Mouse (Mus musculus) neural tube, embryonic 13.5 days (tissue): ENCODE results near the gene Tpcn1. TPM values are rescaled to one million over a fixed set of nuclear protein-coding genes. Genes with fewer than 3 reads are reported as not detected.

ENCODE experiments used
- ATAC-seq: fragments of 200-750 bp; cut with Nextera tagmentation; 2 replicates; pipeline ENCODE4 v1.8.0; 2017; ENCODE audit warnings: low read depth, mild to moderate bottlenecking, moderate TSS enrichment, moderate library complexity
- H3K27ac ChIP-seq: fragments of 300-500 bp; sonication (generic); replicated peaks from 2 replicates; pipeline ENCODE4 v1.5.1; 2015; ENCODE audit warnings: moderate library complexity, mild to moderate bottlenecking, inconsistent platforms
- H3K27me3 ChIP-seq: fragments of 300-500 bp; sonication (generic); 2 replicates; pipeline ENCODE4 v1.6.1; 2015; ENCODE audit warnings: mild to moderate bottlenecking, inconsistent platforms
- H3K36me3 ChIP-seq: fragments of 300-500 bp; sonication (generic); 2 replicates; pipeline ENCODE4 v1.6.1; 2015; ENCODE audit warnings: mild to moderate bottlenecking, inconsistent platforms
- H3K4me1 ChIP-seq: fragments of 300-500 bp; sonication (generic); replicated peaks from 2 replicates; pipeline ENCODE4 v1.6.1; 2015; ENCODE audit warnings: inconsistent platforms
- H3K4me2 ChIP-seq: fragments of 300-500 bp; sonication (generic); 2 replicates; pipeline ENCODE4 v1.6.1; 2015; ENCODE audit warnings: inconsistent platforms, mild to moderate bottlenecking, moderate library complexity
- H3K4me3 ChIP-seq: fragments of 300-500 bp; sonication (generic); 2 replicates; pipeline ENCODE4 v1.5.1; 2015; ENCODE audit warnings: mild to moderate bottlenecking, inconsistent platforms
- H3K9ac ChIP-seq: fragments of 300-500 bp; sonication (generic); 2 replicates; pipeline ENCODE4 v1.6.1; 2015; ENCODE audit warnings: moderate library complexity, mild to moderate bottlenecking, inconsistent platforms
- H3K9me3 ChIP-seq: fragments of 300-500 bp; sonication (generic); 2 replicates; pipeline ENCODE4 v1.6.1; 2016; ENCODE audit warnings: inconsistent platforms
- WGBS: fragments of 180-500 bp; shearing (Covaris S2); methylation state at CpG from one replicate; pipeline ENCODE4 v1.1.7; 2015; 5-methylcytosine and 5-hydroxymethylcytosine counted together
- polyA plus RNA-seq: library from polyadenylated mRNA; unstranded; fragments of >200 nt; fragmentation: Nextera tagmentation; extraction: Ambion mirVana; gene quantifications from 2 replicates; pipeline ENCODE4 v1.2.1, GENCODE M21; 2015

The Tpcn1 gene
- polyA plus RNA-seq, 1 experiment from 2014 or later = 22.4 TPM

DNA sequence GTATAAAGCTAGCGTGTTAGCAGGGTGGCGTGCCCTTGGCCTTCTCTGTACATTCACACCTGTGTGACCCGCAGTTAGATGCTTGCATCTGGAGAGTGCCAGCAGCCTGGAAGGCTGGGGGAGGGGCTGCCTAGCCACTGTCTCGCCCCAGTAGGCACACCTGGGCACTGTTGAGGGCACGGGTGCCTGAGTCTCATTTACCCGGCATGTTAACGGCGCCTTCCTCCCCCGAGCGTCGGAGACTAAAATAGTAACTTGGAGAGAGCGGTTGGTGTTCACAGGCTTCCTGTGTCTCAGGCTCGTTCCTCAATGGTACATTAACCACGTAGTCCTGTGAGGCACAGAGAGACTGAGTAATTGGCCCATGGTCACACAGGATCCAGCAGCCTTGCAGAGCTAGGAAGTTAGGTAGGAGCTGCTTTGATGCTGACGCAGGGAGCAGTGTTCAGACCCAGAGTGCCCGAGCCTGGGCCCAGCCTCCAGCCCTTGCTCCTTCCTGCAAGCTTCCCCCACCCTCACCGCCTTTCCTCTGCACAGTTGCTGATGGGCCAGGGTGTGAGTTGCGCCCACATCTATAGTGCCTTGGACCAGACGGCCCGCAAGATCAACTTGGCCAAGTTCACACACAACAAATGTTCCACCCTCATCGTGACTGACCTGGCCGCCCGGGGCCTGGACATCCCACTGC, 32.7 kb upstream of the Tpcn1 start:
- peaks cover 100% of the 10 kb centered on the region for H3K36me3 ChIP-seq
- no peaks in the 10 kb centered on the region for H3K27me3 ChIP-seq
- no peak overlapping the region for H3K9ac ChIP-seq
- peaks cover 7% of the 10 kb centered on the region; the same call in 1 of the 2 replicates for H3K4me1 ChIP-seq
- H3K9me3 ChIP-seq = no peaks in the 10 kb centered on the region
- H3K27ac ChIP-seq = no peak overlapping the region
- 91% methylated on average over 23 of the region's 23 CpGs for WGBS
- H3K4me2 ChIP-seq = no peak overlapping the region
- ATAC-seq = peak; percentile 9; the same call in 1 of the 2 replicates
- no peak overlapping the region for H3K4me3 ChIP-seq

DNA sequence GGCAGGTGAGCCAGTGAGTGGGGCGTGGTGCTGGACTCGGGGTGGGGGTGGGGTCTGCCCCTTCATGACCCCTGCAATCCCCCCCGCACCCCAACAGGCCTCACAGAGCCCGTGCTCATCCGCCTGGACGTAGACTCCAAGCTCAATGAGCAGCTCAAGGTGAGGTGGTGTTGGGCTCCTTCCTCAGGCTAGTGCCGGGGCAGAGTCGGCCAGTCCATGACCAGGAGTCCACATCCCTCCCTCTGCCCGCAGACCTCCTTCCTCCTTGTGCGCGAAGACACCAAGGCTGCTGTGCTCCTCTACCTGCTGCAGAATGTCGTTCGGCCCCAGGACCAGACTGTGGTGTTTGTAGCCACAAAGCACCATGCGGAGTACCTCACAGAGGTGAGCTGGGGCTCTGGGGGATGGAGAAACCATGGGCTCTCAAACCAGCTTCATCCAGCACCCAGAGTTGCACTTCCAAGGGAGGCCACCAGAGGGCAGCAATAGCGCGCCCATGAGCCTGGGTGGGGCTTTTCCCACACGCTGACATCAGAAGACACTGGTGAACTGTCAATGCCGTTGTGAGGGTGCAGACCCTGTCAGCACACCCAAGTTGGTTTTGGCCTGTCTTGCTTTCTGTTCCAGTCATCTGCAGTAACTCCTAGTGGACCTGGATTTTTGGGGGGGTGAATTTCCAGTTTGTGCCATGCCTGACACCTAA, 32.1 kb upstream of the Tpcn1 start:
- WGBS = 71% methylated on average over 18 of the region's 18 CpGs
- Histone ChIP-seq H3K27me3 (no peaks in the 10 kb centered on the region), H3K9ac (no peak overlapping the region), H3K9me3 (no peaks in the 10 kb centered on the region), H3K4me2 (no peak overlapping the region), H3K4me1 (peaks cover 7% of the 10 kb centered on the region; the same call in 1 of the 2 replicates), H3K27ac (no peak overlapping the region), H3K36me3 (peaks cover 100% of the 10 kb centered on the region), H3K4me3 (no peak overlapping the region)
- ATAC-seq = peak; percentile 20; the same call in 1 of the 2 replicates

DNA sequence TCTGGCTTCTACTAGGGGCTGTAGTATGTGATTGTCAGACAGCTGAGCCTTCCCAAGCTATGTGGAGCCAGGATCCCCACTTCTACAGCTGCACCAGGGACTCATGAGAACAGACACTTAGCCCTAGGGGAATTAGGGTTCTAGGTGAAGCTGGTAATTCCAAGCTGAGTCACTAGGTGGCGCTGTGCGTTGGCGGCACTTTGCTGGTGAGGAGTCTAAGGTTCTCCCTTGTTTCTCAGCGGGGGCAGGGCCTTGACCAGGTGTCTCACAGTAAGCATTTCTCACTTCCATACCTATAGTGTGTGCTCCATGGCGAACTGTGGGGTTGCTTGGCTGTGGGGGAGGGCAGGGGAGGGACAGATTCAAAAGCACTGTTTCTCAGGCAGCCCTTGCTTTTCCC, 30.7 kb upstream of the Tpcn1 start:
- Histone ChIP-seq H3K9me3 (no peaks in the 10 kb centered on the region), H3K27me3 (no peaks in the 10 kb centered on the region), H3K4me3 (no peak overlapping the region), H3K4me2 (no peak overlapping the region), H3K36me3 (peaks cover 87% of the 10 kb centered on the region), H3K9ac (no peak overlapping the region), H3K4me1 (peaks cover 8% of the 10 kb centered on the region), H3K27ac (no peak overlapping the region)
- ATAC-seq = no peak
- 13% methylated on average over 5 of the region's 5 CpGs for WGBS

DNA sequence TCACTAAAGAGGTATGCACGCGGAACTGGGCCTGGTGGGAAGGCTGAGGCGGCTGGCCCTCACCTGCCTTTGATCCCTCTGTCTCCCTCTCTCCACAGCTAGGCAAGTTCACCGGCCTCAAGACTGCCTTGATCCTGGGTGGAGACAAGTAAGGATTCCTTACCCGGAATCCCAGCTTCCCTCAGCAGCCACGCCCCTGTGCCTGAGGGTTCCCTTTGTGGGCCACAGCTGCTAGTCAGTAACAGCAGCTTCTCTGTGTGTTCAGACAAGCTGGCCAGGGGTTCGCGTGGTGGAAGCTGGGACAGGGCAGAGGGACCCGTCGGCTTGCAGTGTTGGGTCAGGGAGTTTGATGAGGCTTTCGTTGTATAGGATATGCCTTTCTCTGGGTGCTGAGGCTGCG, 30.3 kb upstream of the Tpcn1 start:
- Histone ChIP-seq H3K27me3 (no peaks in the 10 kb centered on the region), H3K4me3 (no peak overlapping the region), H3K27ac (no peak overlapping the region), H3K36me3 (peaks cover 83% of the 10 kb centered on the region), H3K9ac (no peak overlapping the region), H3K9me3 (no peaks in the 10 kb centered on the region), H3K4me2 (no peak overlapping the region), H3K4me1 (peaks cover 13% of the 10 kb centered on the region)
- no peak for ATAC-seq
- WGBS = 86% methylated on average over 12 of the region's 12 CpGs

DNA sequence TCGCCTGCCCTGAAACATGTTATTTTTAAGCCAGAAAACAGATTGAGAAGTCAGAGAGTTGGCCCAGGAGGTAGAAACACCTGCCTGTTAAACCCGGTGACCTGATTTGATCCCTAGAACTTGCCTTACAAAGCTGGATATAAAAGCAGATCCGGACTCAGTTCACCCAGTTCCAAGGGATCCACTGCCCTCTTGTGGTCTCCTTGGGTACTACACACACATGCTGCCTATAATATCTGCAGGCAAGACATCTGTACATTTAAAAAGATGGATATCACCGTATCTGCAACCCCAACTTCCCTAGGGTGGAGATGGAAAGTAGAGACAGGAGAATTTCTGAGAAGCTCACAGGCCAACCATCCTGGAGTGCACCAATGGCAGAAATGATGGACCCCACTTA, 27.4 kb upstream of the Tpcn1 start:
- H3K27ac ChIP-seq = no peak overlapping the region
- H3K4me2 ChIP-seq = no peak overlapping the region
- peaks cover 18% of the 10 kb centered on the region for H3K4me1 ChIP-seq
- no peak overlapping the region for H3K9ac ChIP-seq
- peaks cover 54% of the 10 kb centered on the region for H3K36me3 ChIP-seq
- ATAC-seq = no peak
- H3K9me3 ChIP-seq = no peaks in the 10 kb centered on the region
- 96% methylated on average over 4 of the region's 4 CpGs for WGBS
- H3K27me3 ChIP-seq = no peaks in the 10 kb centered on the region
- no peak overlapping the region for H3K4me3 ChIP-seq

DNA sequence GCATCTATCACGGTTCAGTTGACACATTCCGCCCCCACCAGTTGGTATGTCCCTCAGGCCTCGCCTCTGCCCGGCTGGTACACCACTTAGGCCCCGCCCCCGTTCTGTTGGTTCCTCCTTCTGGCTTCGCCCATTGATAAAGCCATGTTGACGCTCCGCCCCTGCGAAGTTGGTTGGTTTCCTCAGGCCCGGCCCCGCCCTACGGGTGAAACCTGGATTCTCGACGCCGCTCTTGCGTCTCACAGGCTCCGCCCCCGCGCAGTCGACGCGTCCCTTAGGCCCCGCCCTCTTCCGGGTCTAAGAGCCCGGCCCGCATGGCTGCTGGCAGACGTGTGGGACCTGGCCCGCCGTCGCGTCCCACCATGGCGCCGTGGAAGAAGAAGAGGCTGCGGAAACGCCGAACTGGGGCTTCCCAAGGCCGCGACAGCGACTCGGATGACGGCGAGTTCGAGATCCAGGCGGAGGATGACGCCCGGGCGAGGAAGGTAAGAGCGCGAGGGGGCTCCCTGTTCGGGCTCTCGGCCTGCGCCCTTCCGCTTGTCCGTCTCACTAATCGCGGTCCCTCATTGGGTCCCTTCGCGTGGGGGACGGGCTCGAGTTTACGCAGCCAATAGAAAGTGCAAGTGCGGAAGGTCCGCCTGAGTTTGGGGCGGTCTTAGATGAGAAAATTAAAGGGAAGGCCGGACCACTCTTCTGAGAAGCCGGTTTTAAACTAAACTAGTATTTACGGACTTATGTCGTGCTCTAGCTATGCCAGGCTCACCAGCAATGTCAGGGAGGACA, 24.5 kb upstream of the Tpcn1 start:
- under 1% methylated on average over 69 of the region's 69 CpGs for WGBS
- Histone ChIP-seq H3K9me3 (no peaks in the 10 kb centered on the region), H3K4me2 (peak overlapping the region; percentile 96), H3K4me3 (peak overlapping the region; percentile 52), H3K9ac (peak overlapping the region; percentile 77), H3K27me3 (no peaks in the 10 kb centered on the region), H3K36me3 (peaks cover 32% of the 10 kb centered on the region), H3K27ac (peak overlapping the region; percentile 91), H3K4me1 (peaks cover 36% of the 10 kb centered on the region)
- ATAC-seq = peak; percentile 95

DNA sequence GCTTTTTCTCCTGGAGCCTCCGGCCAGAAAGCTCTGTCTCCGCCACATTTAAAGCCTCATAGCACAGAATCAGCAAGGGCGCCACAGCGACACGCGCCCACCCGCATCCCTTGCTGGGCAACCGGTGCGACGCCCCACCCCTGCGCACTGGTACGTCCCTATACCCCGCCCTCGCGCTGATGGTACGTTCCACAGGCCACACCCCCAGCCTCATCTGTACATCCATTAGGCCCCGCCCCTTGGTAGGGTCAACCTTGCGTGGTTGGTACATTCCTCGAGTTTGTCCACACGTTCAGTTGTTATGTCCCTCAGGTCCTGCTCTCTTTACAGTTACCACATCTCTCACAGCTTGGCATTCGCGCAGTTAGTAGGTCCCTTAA, 24.0 kb upstream of the Tpcn1 start, which contains the start of the genes Rita1 and Ddx54:
Gene Rita1, minus strand, starts transcription at position 148 of the 380 bp plus-strand sequence.
Gene Ddx54, plus strand, starts transcription at position 298 of the 380 bp plus-strand sequence.
- no peaks in the 10 kb centered on the region for H3K9me3 ChIP-seq
- peak within 1 kb of the TSS; percentile 52 for H3K4me3 ChIP-seq
- peak; percentile 86 for ATAC-seq
- H3K9ac ChIP-seq = peak within 1 kb of the TSS; percentile 77
- peak within 1 kb of the TSS; percentile 96 for H3K4me2 ChIP-seq
- WGBS = under 1% methylated on average over 22 of the region's 22 CpGs
- no peaks in the 10 kb centered on the region for H3K27me3 ChIP-seq
- peak within 1 kb of the TSS; percentile 91 for H3K27ac ChIP-seq
- peaks cover 28% of the 10 kb centered on the region for H3K36me3 ChIP-seq
- peaks cover 36% of the 10 kb centered on the region for H3K4me1 ChIP-seq

DNA sequence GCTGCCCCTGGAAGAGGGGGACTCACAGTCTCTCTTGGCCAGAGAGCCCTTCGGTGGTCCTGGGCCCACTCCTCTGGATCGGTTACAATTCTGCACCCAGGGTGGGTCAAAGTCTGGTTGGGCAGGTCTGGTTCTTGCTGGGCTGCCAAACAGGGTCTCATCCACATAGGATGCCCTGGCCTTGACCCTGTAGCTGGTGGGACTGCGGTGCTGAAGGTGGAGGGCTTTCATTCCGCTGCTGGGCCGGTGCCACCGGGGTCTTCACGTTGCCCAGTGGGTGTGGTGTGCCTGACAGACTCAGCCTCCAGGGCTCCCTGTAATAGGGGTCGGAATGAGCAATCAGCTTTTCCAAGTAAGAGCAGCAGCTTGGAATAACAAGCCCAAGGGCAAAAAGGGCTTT, 22.9 kb upstream of the Tpcn1 start:
- Histone ChIP-seq H3K4me1 (peaks cover 36% of the 10 kb centered on the region), H3K27ac (peak overlapping the region; percentile 91), H3K9ac (peak overlapping the region; percentile 75), H3K9me3 (no peaks in the 10 kb centered on the region), H3K27me3 (no peaks in the 10 kb centered on the region), H3K4me2 (peak overlapping the region; percentile 96), H3K4me3 (peak overlapping the region; percentile 52), H3K36me3 (peaks cover 18% of the 10 kb centered on the region)
- 44% methylated on average over 8 of the region's 8 CpGs for WGBS
- no peak for ATAC-seq

DNA sequence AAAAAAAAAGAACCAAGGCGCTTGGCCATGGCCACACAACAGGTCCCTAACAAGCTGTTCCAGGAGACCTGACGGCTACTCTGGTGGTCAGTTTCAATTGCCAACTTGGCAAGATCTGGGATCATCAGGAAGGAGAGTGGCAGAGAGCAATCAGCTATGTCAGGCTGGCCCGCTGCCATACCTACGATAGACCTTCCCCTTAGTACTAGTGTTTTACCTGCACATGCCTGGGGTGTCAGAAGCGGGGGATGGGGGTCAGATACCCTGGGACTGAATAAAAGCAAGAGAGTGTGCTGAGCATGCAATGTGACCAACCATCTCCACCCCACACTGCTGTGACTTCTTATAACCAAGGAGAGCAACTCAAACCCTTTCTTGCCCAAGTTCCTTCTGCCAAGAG, 22.4 kb upstream of the Tpcn1 start:
- Histone ChIP-seq H3K4me2 (peak overlapping the region; percentile 96), H3K9ac (peak overlapping the region; percentile 75), H3K4me1 (peaks cover 36% of the 10 kb centered on the region), H3K4me3 (peak overlapping the region; percentile 52; the same call in 1 of the 2 replicates), H3K36me3 (peaks cover 12% of the 10 kb centered on the region), H3K9me3 (no peaks in the 10 kb centered on the region), H3K27me3 (no peaks in the 10 kb centered on the region), H3K27ac (no peak overlapping the region)
- ATAC-seq = no peak
- 97% methylated on average over 5 of the region's 5 CpGs for WGBS

DNA sequence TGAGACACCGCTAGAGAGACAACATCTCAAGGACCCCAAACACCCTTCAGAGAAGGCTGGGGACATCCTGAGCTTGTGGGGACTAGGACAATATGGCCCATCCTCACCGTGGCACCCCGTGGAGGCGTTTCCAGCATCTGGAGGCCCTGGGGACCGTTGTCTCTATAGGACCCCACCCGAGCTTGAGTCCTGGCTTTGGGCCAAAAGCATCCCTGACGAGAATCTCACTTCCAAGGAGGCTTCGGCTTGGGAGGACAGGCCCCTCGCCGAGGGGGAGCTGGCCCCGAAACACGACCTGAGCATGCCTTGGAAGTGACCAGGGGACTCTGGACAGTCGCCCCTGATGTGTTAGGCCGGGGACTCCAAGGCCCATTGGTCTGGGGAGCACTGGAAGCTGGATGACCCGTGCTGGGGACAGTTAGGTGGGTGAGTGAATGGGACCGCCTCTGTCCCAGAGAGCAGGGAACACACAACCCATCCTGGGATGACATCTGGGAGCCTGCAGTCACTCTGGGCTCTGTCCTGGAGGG, 20.8 kb upstream of the Tpcn1 start:
- Histone ChIP-seq H3K9ac (0 out of 2 replicates have a peak overlapping the region, but pooled peaks have one; percentile 38), H3K27me3 (no peaks in the 10 kb centered on the region), H3K9me3 (no peaks in the 10 kb centered on the region), H3K36me3 (peaks cover 9% of the 10 kb centered on the region; the same call in 1 of the 2 replicates), H3K4me2 (no peak overlapping the region), H3K4me3 (no peak overlapping the region), H3K4me1 (peaks cover 42% of the 10 kb centered on the region), H3K27ac (no peak overlapping the region)
- no peak for ATAC-seq
- WGBS = 83% methylated on average over 16 of the region's 16 CpGs

DNA sequence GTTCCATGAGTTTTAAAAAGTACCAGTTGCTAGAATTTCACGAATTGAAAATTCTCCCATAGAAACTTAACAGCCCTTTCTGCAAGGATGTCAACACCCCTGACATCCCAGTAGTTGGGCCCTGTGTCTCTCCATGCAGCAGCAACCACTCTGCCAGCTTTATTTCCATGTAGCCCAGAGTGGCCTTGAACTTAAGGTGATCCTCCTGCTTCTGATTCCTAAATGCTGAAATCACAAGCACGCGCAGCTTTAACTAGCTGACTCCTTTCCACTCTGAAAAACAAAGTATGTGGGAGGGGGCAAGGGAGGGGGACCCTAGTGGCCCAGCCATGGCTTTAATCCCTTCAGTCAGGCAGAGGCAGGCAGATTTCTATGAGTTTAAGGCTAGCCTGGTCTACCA, 18.9 kb upstream of the Tpcn1 start:
- peaks cover 9% of the 10 kb centered on the region; the same call in 1 of the 2 replicates for H3K36me3 ChIP-seq
- no peak overlapping the region for H3K27ac ChIP-seq
- no peak overlapping the region for H3K4me2 ChIP-seq
- H3K9ac ChIP-seq = no peak overlapping the region
- WGBS = 82% methylated on average over 3 of the region's 3 CpGs
- no peaks in the 10 kb centered on the region for H3K9me3 ChIP-seq
- ATAC-seq = no peak
- H3K4me1 ChIP-seq = peaks cover 34% of the 10 kb centered on the region
- no peak overlapping the region for H3K4me3 ChIP-seq
- no peaks in the 10 kb centered on the region for H3K27me3 ChIP-seq
